Mouse (Mus musculus): ENCODE data around the gene Ifit1.

DNA sequence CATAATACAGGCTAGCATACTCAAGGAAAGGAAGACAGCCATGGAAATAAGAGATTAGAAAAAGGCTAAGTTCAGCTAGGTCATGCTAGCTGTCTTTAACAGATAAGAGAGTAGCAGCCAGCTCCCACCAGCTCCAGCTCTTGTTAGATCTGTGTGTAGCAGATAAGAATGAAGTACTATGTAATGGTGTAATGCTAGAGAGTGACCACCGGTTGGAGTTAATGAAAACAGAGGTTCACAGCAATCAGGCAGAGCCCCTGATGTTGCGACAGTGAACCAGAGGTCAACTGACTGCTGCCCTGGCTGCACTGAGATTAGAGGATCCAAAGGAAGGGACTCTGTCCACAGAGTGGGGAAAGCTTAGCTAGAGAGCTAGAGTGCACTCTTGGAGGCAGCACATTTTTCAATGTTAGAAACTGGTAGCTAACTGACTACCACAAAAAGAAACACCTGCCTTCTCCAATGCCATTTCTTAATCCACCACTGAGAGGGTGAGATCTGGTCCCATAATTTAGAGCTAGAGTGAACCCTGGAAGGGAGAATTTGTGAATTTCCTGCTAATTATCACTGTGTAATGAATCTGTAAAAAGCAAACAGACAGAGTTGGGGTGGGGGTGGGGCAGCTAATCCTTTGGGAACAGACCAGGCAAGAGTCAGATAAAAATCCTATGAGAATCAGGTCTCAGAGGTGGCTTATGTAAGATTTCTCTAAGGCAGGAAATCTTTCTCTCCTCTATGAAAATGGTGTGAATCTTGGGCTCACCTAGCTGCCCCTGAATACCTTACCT lies 16.0 kb downstream of the Ifit1 start:
- no peak for TF ChIP-seq POLR2A (IDR thresholded peaks at IDR 0.05; ENCODE audit: borderline replicate concordance, extremely low read depth, insufficient read depth, insufficient read length, poor library complexity, severe bottlenecking)
- no peak for TF ChIP-seq CTCF (IDR thresholded peaks at IDR 0.05; ENCODE audit: borderline replicate concordance, extremely low read depth, insufficient read depth, insufficient read length)

Measured in brain, embryonic 14.5 days (tissue).